Mouse (Mus musculus) kidney, postnatal 0 days (tissue): Measurements from ENCODE around the gene Adcy10. TPM values are rescaled to one million over a fixed set of nuclear protein-coding genes. Genes with fewer than 3 reads are reported as not detected.
A peak's percentile ranks its signal among the peaks of the same experiment; 100 is the strongest.

Experiments used
- ATAC-seq: fragments of 200-750 bp; cut with Nextera tagmentation; replicated peaks from 2 replicates; pipeline ENCODE4 v1.8.0; 2017; ENCODE audit warnings: low read depth, moderate number of reproducible peaks, moderate TSS enrichment, moderate library complexity; ENCODE audit not compliant: low FRiP score
- DNase-seq: peaks from one replicate; pipeline ENCODE4 v3.0.0-alpha.2; 2016; ENCODE audit warnings: low spot score
- H3K27ac ChIP-seq: fragments of 300-500 bp; sonication (generic); 2 replicates; pipeline ENCODE4 v1.5.1; 2014; ENCODE audit warnings: mild to moderate bottlenecking
- H3K27me3 ChIP-seq: fragments of 300-500 bp; sonication (generic); 2 replicates; pipeline ENCODE4 v1.6.1; 2014; ENCODE audit warnings: low read length, mixed read lengths; ENCODE audit not compliant: insufficient read depth
- H3K36me3 ChIP-seq: fragments of 300-500 bp; sonication (generic); 2 replicates; pipeline ENCODE4 v1.6.1; 2014; ENCODE audit warnings: low read length, mixed read lengths; ENCODE audit not compliant: insufficient read depth
- H3K4me1 ChIP-seq: fragments of 300-500 bp; sonication (generic); replicated peaks from 2 replicates; pipeline ENCODE4 v1.6.1; 2014; ENCODE audit warnings: antibody characterized with exemption, low read length, mixed read lengths; ENCODE audit not compliant: insufficient read depth
- H3K4me2 ChIP-seq: fragments of 300-500 bp; sonication (generic); 2 replicates; pipeline ENCODE4 v1.6.1; 2014; ENCODE audit warnings: mild to moderate bottlenecking, low read length, moderate library complexity, mixed read lengths
- H3K4me3 ChIP-seq: fragments of 300-500 bp; sonication (generic); replicated peaks from 2 replicates; pipeline ENCODE4 v1.5.1; 2014; ENCODE audit warnings: low read depth, low read length
- H3K9ac ChIP-seq: fragments of 300-500 bp; sonication (generic); 2 replicates; pipeline ENCODE4 v1.6.1; 2014; ENCODE audit warnings: low read depth, low read length
- H3K9me3 ChIP-seq: fragments of 300-500 bp; sonication (generic); replicated peaks from 2 replicates; pipeline ENCODE4 v1.6.1; 2016; ENCODE audit warnings: low read length, inconsistent platforms, mixed read lengths
- CTCF ChIP-seq: IDR thresholded peaks from 2 replicates; pipeline ENCODE4 v1.5.1; 2016; ENCODE audit warnings: antibody characterized with exemption, low read depth, mild to moderate bottlenecking, moderate library complexity
- WGBS: fragments of 180-500 bp; shearing (Covaris S2); extraction: QIAGEN DNeasy Blood & Tissue Kit; methylation state at CpG from one replicate; pipeline ENCODE4 v1.1.7; 2014; 5-methylcytosine and 5-hydroxymethylcytosine counted together
- polyA plus RNA-seq: library from polyadenylated mRNA; unstranded; fragments of >200 nt; fragmentation: Nextera tagmentation; extraction: Ambion mirVana; gene quantifications from 2 replicates; pipeline ENCODE4 v1.2.1, GENCODE M21; 2015

Adcy10 gene
- polyA plus RNA-seq, 1 experiment from 2014 or later = not detected

- Histone ChIP-seq H3K4me3 (no peak overlapping the region), H3K36me3 (peaks cover 16% of the 10 kb centered on the region; the same call in 1 of the 2 replicates), H3K4me1 (0 out of 2 replicates have a peak, but pooled peaks cover 10% of the 10 kb centered on the region), H3K4me2 (no peak overlapping the region), H3K27ac (no peak overlapping the region), H3K9ac (no peak overlapping the region), H3K9me3 (no peaks in the 10 kb centered on the region), H3K27me3 (no peaks in the 10 kb centered on the region)
- no peak for TF ChIP-seq CTCF
- DNase-seq (no peak), ATAC-seq (no peak)
- WGBS = 86% methylated on average over 14 of the region's 14 CpGs
Measured at GRCm38 (mm10) chr1:165592295-165593082, 107.5 kb downstream of the Adcy10 start.

GRCm38 (mm10) chr1:165594699-165595421 is 109.9 kb downstream of the Adcy10 start:
- no peaks in the 10 kb centered on the region for H3K27me3 ChIP-seq
- 52% methylated on average over 15 of the region's 15 CpGs for WGBS

GRCm38 (mm10) chr1:165601775-165602280 is 116.8 kb downstream of the Adcy10 start:
- ATAC-seq (no peak), DNase-seq (no peak)
- no peaks in the 10 kb centered on the region for H3K9me3 ChIP-seq
- no peak overlapping the region for H3K9ac ChIP-seq
- H3K27me3 ChIP-seq = no peaks in the 10 kb centered on the region
- no peak overlapping the region for H3K4me2 ChIP-seq
- H3K27ac ChIP-seq = no peak overlapping the region
- H3K4me3 ChIP-seq = no peak overlapping the region
- no peaks in the 10 kb centered on the region for H3K4me1 ChIP-seq
- H3K36me3 ChIP-seq = peaks cover 42% of the 10 kb centered on the region
- TF ChIP-seq CTCF = no peak
- 84% methylated on average over 10 of the region's 10 CpGs for WGBS

More at GRCm38 (mm10) chr1:165594699-165595421, 109.9 kb downstream of the Adcy10 start:
- no peak overlapping the region for H3K4me3 ChIP-seq
- ATAC-seq = peak; percentile 77
- DNase-seq = peak; percentile 54
- no peaks in the 10 kb centered on the region for H3K4me1 ChIP-seq
- peak overlapping the region; percentile 38 for H3K27ac ChIP-seq
- 0 out of 2 replicates have a peak overlapping the region, but pooled peaks have one; percentile 5 for H3K4me2 ChIP-seq
- no peaks in the 10 kb centered on the region for H3K9me3 ChIP-seq
- peaks cover 16% of the 10 kb centered on the region for H3K36me3 ChIP-seq
- H3K9ac ChIP-seq = no peak overlapping the region
- no peak for TF ChIP-seq CTCF

GRCm38 (mm10) chr1:165603218-165603617 is 118.2 kb downstream of the Adcy10 start:
- Histone ChIP-seq H3K36me3 (peaks cover 42% of the 10 kb centered on the region), H3K4me2 (no peak overlapping the region), H3K9me3 (no peaks in the 10 kb centered on the region), H3K27me3 (no peaks in the 10 kb centered on the region), H3K9ac (no peak overlapping the region), H3K27ac (no peak overlapping the region), H3K4me1 (no peaks in the 10 kb centered on the region), H3K4me3 (no peak overlapping the region)
- ATAC-seq (no peak), DNase-seq (no peak)
- TF ChIP-seq CTCF = no peak
- WGBS = 90% methylated on average over 14 of the region's 14 CpGs

- H3K36me3 ChIP-seq = peaks cover 42% of the 10 kb centered on the region
- H3K27ac ChIP-seq = no peak overlapping the region
- H3K4me2 ChIP-seq = no peak overlapping the region
- no peaks in the 10 kb centered on the region for H3K4me1 ChIP-seq
- DNase-seq (no peak), ATAC-seq (no peak)
- H3K27me3 ChIP-seq = no peaks in the 10 kb centered on the region
- no peak for TF ChIP-seq CTCF
- H3K4me3 ChIP-seq = no peak overlapping the region
- no peaks in the 10 kb centered on the region for H3K9me3 ChIP-seq
- no peak overlapping the region for H3K9ac ChIP-seq
- 89% methylated on average over 8 of the region's 8 CpGs for WGBS
Measured at GRCm38 (mm10) chr1:165604203-165604602, 119.2 kb downstream of the Adcy10 start.

- no peaks in the 10 kb centered on the region for H3K9me3 ChIP-seq
- no peak overlapping the region for H3K4me3 ChIP-seq
- no peak for DNase-seq
- TF ChIP-seq CTCF = no peak
- ATAC-seq = no peak
- H3K27me3 ChIP-seq = no peaks in the 10 kb centered on the region
- WGBS = 89% methylated on average over 3 of the region's 3 CpGs
- H3K9ac ChIP-seq = no peak overlapping the region
- H3K4me1 ChIP-seq = no peaks in the 10 kb centered on the region
- no peak overlapping the region for H3K27ac ChIP-seq
- H3K36me3 ChIP-seq = peaks cover 42% of the 10 kb centered on the region
- no peak overlapping the region for H3K4me2 ChIP-seq
Measured at GRCm38 (mm10) chr1:165605108-165605507, 120.1 kb downstream of the Adcy10 start.
